Mouse (Mus musculus) midbrain, embryonic 12.5 days (tissue): ENCODE measurements around the gene Prkcz. TPM values are rescaled to one million over a fixed set of nuclear protein-coding genes. Genes with fewer than 3 reads are reported as not detected.

Experiments used
- ATAC-seq: fragments of 200-750 bp; cut with Nextera tagmentation; 2 replicates; pipeline ENCODE4 v1.8.0; 2017; ENCODE audit warnings: low read depth, moderate TSS enrichment, moderate library complexity; ENCODE audit not compliant: low FRiP score
- H3K27ac ChIP-seq: fragments of 300-500 bp; sonication (generic); replicated peaks from 2 replicates; pipeline ENCODE4 v1.5.1; 2016; ENCODE audit warnings: mild to moderate bottlenecking
- H3K27me3 ChIP-seq: fragments of 300-500 bp; sonication (generic); 2 replicates; pipeline ENCODE4 v1.6.1; 2016; ENCODE audit warnings: mild to moderate bottlenecking
- H3K36me3 ChIP-seq: fragments of 300-500 bp; sonication (generic); 2 replicates; pipeline ENCODE4 v1.6.1; 2016
- H3K4me1 ChIP-seq: fragments of 300-500 bp; sonication (generic); 2 replicates; pipeline ENCODE4 v1.6.1; 2016
- H3K4me2 ChIP-seq: fragments of 300-500 bp; sonication (generic); replicated peaks from 2 replicates; pipeline ENCODE4 v1.6.1; 2016; ENCODE audit warnings: mild to moderate bottlenecking, moderate library complexity
- H3K4me3 ChIP-seq: fragments of 300-500 bp; sonication (generic); 2 replicates; pipeline ENCODE4 v1.5.1; 2016; ENCODE audit warnings: mild to moderate bottlenecking
- H3K9ac ChIP-seq: fragments of 300-500 bp; sonication (generic); replicated peaks from 2 replicates; pipeline ENCODE4 v1.6.1; 2016; ENCODE audit warnings: mild to moderate bottlenecking, moderate library complexity
- H3K9me3 ChIP-seq: fragments of 300-500 bp; sonication (generic); 2 replicates; pipeline ENCODE4 v1.6.1; 2016; ENCODE audit warnings: mild to moderate bottlenecking
- WGBS: fragments of 180-500 bp; shearing (Covaris S2); methylation state at CpG from one replicate; pipeline ENCODE4 v1.1.7; 2016; 5-methylcytosine and 5-hydroxymethylcytosine counted together
- polyA plus RNA-seq: library from polyadenylated mRNA; unstranded; fragments of >200 nt; fragmentation: Nextera tagmentation; extraction: Ambion mirVana; gene quantifications from 2 replicates; pipeline ENCODE4 v1.2.1, GENCODE M21; 2016

Prkcz gene
- polyA plus RNA-seq, 1 experiment from 2014 or later, result 30.9 TPM

- Histone ChIP-seq H3K9ac (no peak overlapping the region), H3K9me3 (no peaks in the 10 kb centered on the region), H3K36me3 (no peaks in the 10 kb centered on the region), H3K4me1 (peaks cover 12% of the 10 kb centered on the region; the same call in 1 of the 2 replicates), H3K27me3 (peaks cover 3% of the 10 kb centered on the region; the same call in 1 of the 2 replicates), H3K27ac (no peak overlapping the region), H3K4me3 (no peak overlapping the region), H3K4me2 (no peak overlapping the region)
- no peak for ATAC-seq
- WGBS, result 92% methylated on average over 11 of the region's 11 CpGs
These were observed 73.4 kb downstream of the Prkcz start for GRCm38 (mm10) chr4:155287713-155288112.

GRCm38 (mm10) chr4:155286090-155286489 lies 75.1 kb downstream of the Prkcz start:
- Histone ChIP-seq H3K36me3 (no peaks in the 10 kb centered on the region), H3K9me3 (no peaks in the 10 kb centered on the region), H3K9ac (no peak overlapping the region), H3K27ac (no peak overlapping the region), H3K4me1 (peaks cover 20% of the 10 kb centered on the region; the same call in 1 of the 2 replicates), H3K27me3 (peaks cover 3% of the 10 kb centered on the region; the same call in 1 of the 2 replicates), H3K4me3 (no peak overlapping the region), H3K4me2 (no peak overlapping the region)
- 90% methylated on average over 4 of the region's 4 CpGs for WGBS
- no peak for ATAC-seq

DNA sequence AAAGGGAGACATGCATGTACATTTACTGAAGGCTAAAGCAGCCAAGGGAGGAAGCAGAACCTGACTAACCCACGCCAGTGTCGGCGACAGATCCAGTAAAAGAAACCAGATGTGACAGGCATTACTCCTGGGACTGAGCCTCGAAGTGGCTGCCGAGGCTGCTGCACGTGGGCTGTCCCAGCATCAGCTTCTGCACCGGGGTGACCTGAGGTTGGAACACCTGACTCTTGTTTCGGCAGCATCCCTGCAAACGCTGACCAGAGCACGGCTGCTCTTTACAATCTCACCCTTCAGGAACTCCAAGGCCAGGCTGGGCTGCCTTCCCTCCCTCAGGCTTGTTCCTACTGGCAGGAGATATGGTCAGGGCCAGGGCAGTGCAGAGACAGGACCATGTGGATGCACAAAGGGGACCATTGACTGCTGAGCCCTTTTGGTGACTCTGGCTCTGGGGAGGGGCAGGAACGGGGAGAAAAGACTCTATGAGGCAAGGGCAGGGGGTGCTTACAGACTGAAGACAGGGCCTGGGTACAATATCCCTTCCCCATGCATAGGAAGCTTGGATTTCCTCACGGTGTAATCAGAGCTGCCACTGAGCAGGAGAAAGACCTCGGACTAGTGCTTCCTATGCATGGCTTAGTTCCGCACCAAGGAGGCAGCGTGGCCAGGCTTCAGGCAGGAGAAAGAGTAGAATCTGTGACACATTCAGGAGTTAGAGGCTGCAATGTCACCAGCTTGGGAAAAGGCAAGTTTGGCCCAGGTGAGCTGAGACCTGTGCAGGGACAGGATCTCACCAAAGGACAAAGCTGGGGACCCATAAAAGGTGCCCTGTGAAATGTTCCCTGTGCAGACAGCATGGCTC lies 76.4 kb downstream of the Prkcz start:
- 0 out of 2 replicates have a peak overlapping the region, but pooled peaks have one; percentile 15 for H3K9ac ChIP-seq

GRCm38 (mm10) chr4:155283585-155283984 lies 77.6 kb downstream of the Prkcz start:
- Histone ChIP-seq H3K27ac (peak overlapping the region; percentile 7; the same call in 1 of the 2 replicates), H3K9me3 (no peaks in the 10 kb centered on the region), H3K4me2 (no peak overlapping the region), H3K9ac (0 out of 2 replicates have a peak overlapping the region, but pooled peaks have one; percentile 0), H3K4me3 (no peak overlapping the region), H3K27me3 (peaks cover 3% of the 10 kb centered on the region; the same call in 1 of the 2 replicates), H3K4me1 (peaks cover 20% of the 10 kb centered on the region), H3K36me3 (no peaks in the 10 kb centered on the region)
- ATAC-seq, result no peak
- 71% methylated on average over 9 of the region's 9 CpGs for WGBS

More for the DNA sequence above, 76.4 kb downstream of the Prkcz start:
- no peaks in the 10 kb centered on the region for H3K36me3 ChIP-seq
- no peak overlapping the region for H3K4me2 ChIP-seq
- ATAC-seq, result no peak
- 74% methylated on average over 15 of the region's 15 CpGs for WGBS
- peaks cover 20% of the 10 kb centered on the region; the same call in 1 of the 2 replicates for H3K4me1 ChIP-seq
- H3K27me3 ChIP-seq, result peaks cover 3% of the 10 kb centered on the region; the same call in 1 of the 2 replicates
- no peak overlapping the region for H3K4me3 ChIP-seq
- H3K27ac ChIP-seq, result no peak overlapping the region
- H3K9me3 ChIP-seq, result no peaks in the 10 kb centered on the region

DNA sequence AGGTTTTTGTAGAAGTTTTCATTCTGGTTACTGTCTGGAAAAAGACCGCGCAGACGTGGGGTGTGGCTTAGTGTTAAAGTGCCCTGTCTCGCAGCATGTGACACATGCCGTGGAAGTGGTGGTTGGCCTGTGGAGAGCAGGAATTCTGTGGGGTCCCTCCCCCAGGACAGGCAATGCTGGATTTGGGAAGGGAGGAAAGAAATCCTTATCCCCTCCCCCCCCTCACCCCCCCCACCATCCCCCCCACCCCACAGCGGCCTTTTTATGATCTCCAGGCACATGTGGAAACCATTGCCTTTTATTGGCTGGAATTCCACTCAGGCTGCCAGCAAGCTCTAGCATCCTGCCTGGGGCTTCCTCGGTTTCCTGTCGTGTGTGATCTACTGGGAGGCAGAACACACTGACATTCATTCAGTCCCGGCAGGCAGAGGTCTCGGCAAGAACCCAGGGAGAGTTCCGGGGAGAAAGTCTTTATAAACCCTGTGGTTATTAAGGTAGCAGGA lies 78.1 kb downstream of the Prkcz start:
- Histone ChIP-seq H3K4me3 (no peak overlapping the region), H3K4me2 (no peak overlapping the region), H3K9me3 (no peaks in the 10 kb centered on the region), H3K9ac (0 out of 2 replicates have a peak overlapping the region, but pooled peaks have one; percentile 0), H3K36me3 (no peaks in the 10 kb centered on the region), H3K4me1 (peaks cover 24% of the 10 kb centered on the region), H3K27me3 (peaks cover 3% of the 10 kb centered on the region; the same call in 1 of the 2 replicates), H3K27ac (peak overlapping the region; percentile 7; the same call in 1 of the 2 replicates)
- 62% methylated on average over 10 of the region's 11 CpGs for WGBS
- no peak for ATAC-seq

- Histone ChIP-seq H3K4me2 (no peak overlapping the region), H3K27ac (no peak overlapping the region)
These were observed 78.9 kb downstream of the Prkcz start for GRCm38 (mm10) chr4:155282231-155282630.

GRCm38 (mm10) chr4:155281652-155282051 lies 79.5 kb downstream of the Prkcz start:
- Histone ChIP-seq H3K4me1 (peaks cover 27% of the 10 kb centered on the region), H3K9me3 (no peaks in the 10 kb centered on the region), H3K27me3 (peaks cover 3% of the 10 kb centered on the region; the same call in 1 of the 2 replicates), H3K4me2 (no peak overlapping the region), H3K4me3 (no peak overlapping the region), H3K36me3 (no peaks in the 10 kb centered on the region), H3K27ac (no peak overlapping the region), H3K9ac (no peak overlapping the region)
- WGBS, result 82% methylated on average over 8 of the region's 8 CpGs
- no peak for ATAC-seq

More at GRCm38 (mm10) chr4:155282231-155282630, 78.9 kb downstream of the Prkcz start:
- no peak for ATAC-seq
- Histone ChIP-seq H3K4me3 (no peak overlapping the region), H3K9me3 (no peaks in the 10 kb centered on the region), H3K36me3 (no peaks in the 10 kb centered on the region), H3K27me3 (peaks cover 3% of the 10 kb centered on the region; the same call in 1 of the 2 replicates), H3K4me1 (peaks cover 27% of the 10 kb centered on the region), H3K9ac (no peak overlapping the region)
- WGBS, result 41% methylated on average over 6 of the region's 6 CpGs

DNA sequence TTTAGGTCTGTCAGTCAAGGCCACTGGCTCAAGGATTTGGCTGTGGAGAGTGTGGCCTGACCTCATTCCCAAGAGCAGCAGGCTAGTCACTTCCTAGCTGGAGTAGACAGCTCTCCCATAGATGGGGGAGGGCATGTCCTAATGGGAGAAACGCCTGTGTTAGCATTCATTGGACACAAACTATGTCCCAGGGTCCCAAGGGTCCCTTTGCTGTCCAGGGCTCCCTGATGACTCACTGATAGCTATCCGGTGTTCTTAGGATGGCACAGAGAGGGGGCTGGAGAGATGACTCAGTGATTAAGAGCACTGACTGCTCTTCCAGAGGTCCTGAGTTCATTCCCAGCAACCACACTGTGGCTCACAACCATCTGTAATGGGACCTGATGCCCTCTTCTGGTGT lies 79.9 kb downstream of the Prkcz start:
- no peak for ATAC-seq
- Histone ChIP-seq H3K4me3 (no peak overlapping the region), H3K27ac (no peak overlapping the region), H3K4me1 (peaks cover 27% of the 10 kb centered on the region), H3K9ac (no peak overlapping the region), H3K27me3 (peaks cover 3% of the 10 kb centered on the region; the same call in 1 of the 2 replicates), H3K4me2 (no peak overlapping the region), H3K9me3 (no peaks in the 10 kb centered on the region), H3K36me3 (no peaks in the 10 kb centered on the region)
- 82% methylated on average over 2 of the region's 2 CpGs for WGBS

DNA sequence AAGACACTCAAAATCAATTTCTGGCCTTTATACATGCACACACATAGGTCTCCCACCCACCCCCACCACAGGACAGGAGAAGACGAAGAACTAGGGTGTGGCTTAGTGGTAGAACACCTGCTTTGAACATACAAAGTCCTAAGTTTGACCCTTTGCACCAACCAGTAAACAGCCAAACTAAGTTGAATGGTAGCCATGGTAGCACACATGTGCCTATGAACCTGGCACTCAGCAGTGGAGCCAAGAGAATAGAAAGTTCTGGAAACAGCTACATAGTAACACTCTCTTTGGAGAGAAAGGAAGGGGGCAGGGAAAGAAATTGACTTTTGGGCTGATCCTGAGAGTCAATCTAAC lies 80.4 kb downstream of the Prkcz start:
- peaks cover 27% of the 10 kb centered on the region for H3K4me1 ChIP-seq
- no peak for ATAC-seq
- 84% methylated on average over 1 of the region's 1 CpGs for WGBS

GRCm38 (mm10) chr4:155279926-155280767 lies 81.0 kb downstream of the Prkcz start:
- ATAC-seq, result no peak
- H3K4me2 ChIP-seq, result no peak overlapping the region
- H3K4me1 ChIP-seq, result peaks cover 27% of the 10 kb centered on the region
- no peak overlapping the region for H3K27ac ChIP-seq
- no peaks in the 10 kb centered on the region for H3K36me3 ChIP-seq
- peaks cover 3% of the 10 kb centered on the region; the same call in 1 of the 2 replicates for H3K27me3 ChIP-seq
- no peak overlapping the region for H3K4me3 ChIP-seq
- H3K9ac ChIP-seq, result no peak overlapping the region
- no peaks in the 10 kb centered on the region for H3K9me3 ChIP-seq
- 83% methylated on average over 16 of the region's 16 CpGs for WGBS

More for the DNA sequence above, 80.4 kb downstream of the Prkcz start:
- H3K27ac ChIP-seq, result no peak overlapping the region
- peaks cover 3% of the 10 kb centered on the region; the same call in 1 of the 2 replicates for H3K27me3 ChIP-seq
- H3K9me3 ChIP-seq, result no peaks in the 10 kb centered on the region
- no peaks in the 10 kb centered on the region for H3K36me3 ChIP-seq
- H3K9ac ChIP-seq, result no peak overlapping the region
- no peak overlapping the region for H3K4me2 ChIP-seq
- H3K4me3 ChIP-seq, result no peak overlapping the region

GRCm38 (mm10) chr4:155279054-155279453 lies 82.1 kb downstream of the Prkcz start:
- Histone ChIP-seq H3K9ac (no peak overlapping the region), H3K4me2 (no peak overlapping the region), H3K4me1 (peaks cover 27% of the 10 kb centered on the region), H3K9me3 (no peaks in the 10 kb centered on the region), H3K27me3 (no peaks in the 10 kb centered on the region), H3K27ac (no peak overlapping the region), H3K4me3 (no peak overlapping the region), H3K36me3 (no peaks in the 10 kb centered on the region)
- ATAC-seq, result no peak
- 84% methylated on average over 8 of the region's 8 CpGs for WGBS
